Mouse (Mus musculus): ENCODE results near the gene Olfr651.
"Not testable (repeated sequence)": the region's sequence is repeated elsewhere in the genome, so short reads cannot be mapped to it uniquely, and the experiment has no call there.

Gene Olfr651

DNA sequence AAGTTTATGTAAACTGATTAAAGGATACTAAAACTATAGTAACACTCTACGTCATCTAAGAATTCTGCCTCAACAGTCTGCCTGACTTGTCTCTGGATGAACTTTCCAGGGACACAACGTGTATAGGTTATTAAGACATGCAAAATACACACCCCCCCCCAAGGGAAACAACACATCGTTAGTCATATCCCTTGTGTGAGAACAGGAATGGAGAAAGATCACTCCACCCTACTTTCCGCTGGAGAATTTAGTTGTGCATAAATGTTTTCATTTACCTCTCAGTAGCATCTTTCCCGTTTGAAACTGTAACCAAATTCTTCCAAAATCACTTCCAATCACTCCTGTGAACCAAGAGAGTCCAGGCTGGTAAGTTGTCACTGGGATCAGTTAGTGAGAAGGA, at the start of gene Olfr651:
Gene Olfr651 (plus strand): TSS at position 301 of the 400 bp plus-strand sequence.
- no peak for DNase-seq (ENCODE audit: low spot score in 2 of 2)

DNA sequence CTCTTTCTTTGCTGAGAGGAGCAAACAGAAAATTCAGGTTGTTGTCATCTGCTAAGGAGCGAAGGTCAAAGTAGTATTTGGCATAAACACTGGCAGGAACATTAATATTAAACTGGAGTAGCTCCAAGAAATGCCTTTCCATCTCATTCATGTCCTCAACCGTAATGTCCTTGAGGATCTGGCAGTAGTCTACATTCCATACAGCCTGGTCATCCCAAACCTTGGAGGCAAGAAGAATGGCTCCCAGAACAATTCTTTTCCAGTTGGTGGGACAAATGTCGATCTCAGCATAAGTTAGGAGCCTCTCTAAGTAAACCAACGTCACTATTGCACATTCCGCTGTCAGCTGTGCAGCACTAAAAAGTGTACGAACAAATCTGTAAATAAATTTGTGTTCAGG, 48.7 kb upstream of the Olfr651 start:
- not testable (repeated sequence) for DNase-seq (ENCODE audit: low spot score in 2 of 2)

DNA sequence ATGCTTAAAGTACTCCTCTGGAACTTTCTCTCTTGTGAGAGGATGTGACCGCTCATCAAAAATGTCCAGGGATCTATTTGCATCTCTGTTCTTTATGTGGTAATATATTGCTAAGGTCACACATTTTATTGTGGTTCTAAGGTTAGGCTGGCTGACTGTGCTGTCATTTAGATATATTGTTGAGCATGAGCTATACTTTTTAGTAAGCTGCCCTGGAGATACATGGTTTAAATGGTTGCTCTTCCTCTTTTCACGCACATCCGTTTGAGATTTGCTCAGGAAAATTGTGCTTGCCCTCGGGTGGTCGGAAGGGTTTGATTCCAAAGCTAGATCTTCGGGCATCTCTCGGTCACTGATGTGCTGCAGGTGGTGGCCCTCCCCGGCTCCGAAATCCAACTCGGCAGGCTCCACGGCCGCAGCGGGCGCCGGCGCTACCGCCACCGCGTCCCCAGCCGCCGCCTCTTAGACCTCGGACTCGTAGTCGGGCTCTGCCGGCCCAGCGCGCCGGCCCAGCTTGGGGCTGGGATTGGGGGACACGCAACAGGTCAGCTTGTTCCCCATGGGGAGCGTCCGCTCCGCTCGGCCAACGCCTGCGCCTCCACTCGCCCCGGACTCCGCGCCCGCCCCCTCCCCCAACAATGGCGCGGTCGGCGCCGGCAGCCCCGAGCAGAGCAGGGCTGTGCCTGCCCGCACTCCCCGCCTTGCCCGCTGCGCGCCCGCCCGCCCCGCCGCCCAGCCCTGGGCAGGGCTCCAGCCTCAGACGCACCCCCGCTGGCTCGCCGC, 48.2 kb upstream of the Olfr651 start:
- peak in 1 of 2 experiments; percentile 2 for DNase-seq (ENCODE audit: low spot score in 2 of 2)

DNA sequence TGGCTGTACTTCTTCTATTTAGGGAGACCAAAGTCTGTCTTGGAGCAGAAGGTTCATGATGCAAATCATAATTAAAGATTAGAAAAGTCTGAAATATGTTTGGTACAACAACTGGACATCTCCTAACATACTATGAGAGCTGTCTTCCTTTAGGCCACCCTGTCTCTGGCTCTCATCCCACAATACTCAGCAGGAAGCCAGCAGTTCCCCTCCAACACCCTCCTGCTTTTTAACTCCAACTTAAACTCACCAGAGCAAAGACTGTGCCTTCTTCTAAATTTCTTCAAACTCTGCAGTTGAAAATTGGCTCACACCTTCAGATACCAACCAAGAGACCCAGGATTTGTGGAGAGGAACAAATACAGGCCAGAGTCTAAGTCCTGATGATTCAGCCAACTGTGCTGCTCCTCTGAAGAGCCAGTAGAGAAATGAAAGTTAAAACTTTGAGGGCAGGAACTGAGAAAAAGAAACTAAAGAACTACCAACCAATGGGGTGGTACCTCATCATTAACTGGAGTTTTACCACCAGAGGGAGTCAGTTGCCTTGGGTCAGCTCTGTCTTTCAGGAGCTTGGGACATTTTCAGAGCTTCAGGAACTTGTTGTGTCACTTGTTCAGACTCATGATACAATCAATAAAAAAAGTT, 42.4 kb upstream of the Olfr651 start, which contains the start of gene Trim30d:
Gene Trim30d (minus strand): TSS at position 429 of the 645 bp plus-strand sequence.
- DNase-seq (ENCODE audit: low spot score in 2 of 2) = not testable (repeated sequence)

DNA sequence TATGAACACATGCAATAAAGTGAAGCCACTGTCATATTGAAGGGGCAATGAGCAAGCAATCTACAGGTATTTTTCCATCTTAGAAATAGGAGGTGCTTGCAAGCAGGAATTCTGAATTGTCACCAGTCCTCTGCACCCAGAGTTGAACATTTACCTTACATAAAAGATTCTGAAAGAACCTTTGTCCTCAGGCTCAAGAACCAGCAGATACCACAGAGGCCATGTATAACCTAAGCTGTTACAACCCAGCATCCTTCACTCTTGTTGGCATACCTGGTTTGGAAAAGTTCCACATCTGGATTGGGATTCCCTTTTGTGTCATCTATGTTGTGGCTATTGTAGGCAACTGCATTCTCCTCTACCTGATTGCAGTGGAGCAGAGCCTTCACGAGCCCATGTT, 2.8 kb downstream of the Olfr651 start:
- no peak for DNase-seq (ENCODE audit: low spot score in 2 of 2)

DNA sequence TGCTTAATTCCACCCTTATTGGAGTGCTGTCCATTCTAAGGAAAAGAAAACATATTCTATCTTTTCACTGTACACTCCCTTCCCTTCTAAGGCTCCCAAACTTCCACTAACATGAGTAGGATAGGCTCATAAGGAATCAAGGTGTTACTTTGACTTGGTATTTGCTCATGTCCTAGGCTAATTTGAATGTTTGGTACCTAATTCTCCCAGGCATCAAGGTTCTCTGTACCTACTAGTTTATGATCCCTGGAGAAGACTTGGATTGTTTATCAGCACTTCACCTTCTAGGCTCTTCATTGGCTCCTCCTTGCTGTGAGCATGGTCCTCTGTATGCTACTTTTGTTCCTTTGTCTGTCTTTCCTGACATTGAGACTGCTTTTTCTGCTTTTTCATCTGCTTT, 10.7 kb downstream of the Olfr651 start, which contains the start of gene Olfr652:
Gene Olfr652 (plus strand): TSS at position 301 of the 400 bp plus-strand sequence.
- DNase-seq (ENCODE audit: low spot score in 2 of 2) = no peak

DNA sequence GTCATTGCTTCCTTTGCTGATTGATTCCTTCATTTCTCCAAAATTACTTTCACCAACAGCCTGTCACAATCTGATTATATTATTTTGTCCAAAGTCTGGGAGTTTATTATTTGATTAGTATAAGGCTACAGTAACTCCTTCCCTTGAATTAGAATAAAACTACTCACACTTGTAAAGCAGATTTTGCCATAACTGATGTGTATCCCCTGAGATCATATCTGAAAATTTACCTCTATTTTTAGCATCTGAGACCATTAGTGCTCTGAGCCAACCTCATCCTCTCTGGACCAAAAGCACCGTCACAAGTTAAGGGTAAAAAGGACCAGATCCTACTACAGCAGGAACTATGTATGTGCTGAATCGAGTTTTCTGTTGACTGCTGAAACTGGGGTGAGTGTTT, 27.1 kb downstream of the Olfr651 start, which contains the start of gene Olfr653:
Gene Olfr653 (plus strand): TSS at position 301 of the 400 bp plus-strand sequence.
- DNase-seq (ENCODE audit: low spot score in 2 of 2) = no peak

DNA sequence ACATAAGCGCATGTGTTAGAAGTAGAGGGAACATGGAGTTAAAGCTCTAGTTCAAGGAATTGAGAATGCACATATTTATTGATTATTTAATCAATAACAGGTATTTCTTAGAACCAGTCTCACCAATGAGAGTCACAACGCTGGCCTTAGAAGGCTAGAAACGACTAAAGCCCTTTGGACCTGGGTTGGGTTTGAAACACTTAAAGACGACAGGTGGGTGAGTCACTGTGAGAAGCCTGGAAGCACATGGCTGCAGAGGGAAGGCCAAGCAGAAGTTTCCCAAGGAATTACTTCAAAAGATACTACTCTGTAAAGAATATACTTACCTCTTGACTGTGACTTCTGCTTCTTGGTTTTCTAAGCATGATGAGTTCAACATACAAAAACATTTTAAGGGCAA, 30.9 kb downstream of the Olfr651 start:
- no peak for DNase-seq (ENCODE audit: low spot score in 2 of 2)

DNA sequence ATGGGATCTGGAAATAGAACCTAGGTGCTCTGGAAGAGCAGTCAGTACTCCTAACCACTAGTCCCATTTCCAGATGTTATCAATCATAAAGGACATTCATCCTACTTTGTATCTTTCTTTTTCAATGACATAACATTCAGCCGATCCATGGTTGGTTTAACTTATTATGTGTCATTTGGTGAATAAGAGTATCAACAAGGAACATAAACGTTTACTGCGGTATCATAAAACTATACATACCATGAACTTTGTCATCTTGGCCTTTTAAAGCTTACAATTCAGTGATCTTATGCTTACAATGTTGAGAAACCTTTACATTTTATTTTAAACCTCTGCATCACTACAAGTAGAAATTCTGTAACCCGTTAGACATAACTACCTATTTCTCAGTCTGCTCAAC, 31.5 kb downstream of the Olfr651 start:
- DNase-seq (ENCODE audit: low spot score in 2 of 2) = no peak

DNA sequence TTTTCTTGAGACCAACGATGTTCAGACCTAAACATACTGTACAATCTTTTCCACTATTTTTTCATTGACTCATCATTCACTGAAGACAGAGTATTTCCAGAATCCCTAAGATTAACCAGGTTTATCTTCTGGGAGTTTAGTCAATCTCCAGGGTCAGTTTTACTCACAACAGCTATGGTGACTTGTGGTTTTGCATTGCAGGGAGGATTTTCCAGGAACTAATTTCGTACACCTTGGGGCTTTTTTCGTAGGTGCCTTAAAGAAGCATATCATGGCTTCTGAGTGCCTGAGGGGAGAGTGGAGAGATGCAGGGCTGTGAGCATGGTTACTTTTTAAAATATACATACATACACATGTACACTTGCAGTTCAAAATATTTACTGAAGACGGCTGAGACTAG, 36.8 kb downstream of the Olfr651 start, which contains the start of gene Olfr654:
Gene Olfr654 (plus strand): TSS at position 301 of the 400 bp plus-strand sequence.
- DNase-seq (ENCODE audit: low spot score in 2 of 2) = no peak

DNA sequence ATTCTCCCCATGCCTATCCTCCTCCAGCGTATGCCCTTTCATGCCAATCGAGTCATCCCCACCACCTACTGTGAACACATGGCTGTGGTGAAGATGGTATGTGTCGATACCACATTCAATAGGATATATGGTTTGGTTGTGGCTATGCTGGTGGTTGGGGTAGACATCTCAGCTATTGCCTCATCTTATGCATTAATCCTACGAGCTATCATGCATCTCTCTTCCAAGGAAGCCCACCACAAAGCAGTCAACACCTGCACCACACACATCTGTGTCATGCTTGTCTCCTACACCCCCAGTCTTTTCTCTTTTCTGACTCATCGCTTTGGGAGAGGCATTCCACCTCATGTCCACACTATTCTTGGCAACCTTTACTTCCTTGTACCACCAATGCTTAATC, 38.3 kb downstream of the Olfr651 start:
- DNase-seq (ENCODE audit: low spot score in 2 of 2) = no peak

DNA sequence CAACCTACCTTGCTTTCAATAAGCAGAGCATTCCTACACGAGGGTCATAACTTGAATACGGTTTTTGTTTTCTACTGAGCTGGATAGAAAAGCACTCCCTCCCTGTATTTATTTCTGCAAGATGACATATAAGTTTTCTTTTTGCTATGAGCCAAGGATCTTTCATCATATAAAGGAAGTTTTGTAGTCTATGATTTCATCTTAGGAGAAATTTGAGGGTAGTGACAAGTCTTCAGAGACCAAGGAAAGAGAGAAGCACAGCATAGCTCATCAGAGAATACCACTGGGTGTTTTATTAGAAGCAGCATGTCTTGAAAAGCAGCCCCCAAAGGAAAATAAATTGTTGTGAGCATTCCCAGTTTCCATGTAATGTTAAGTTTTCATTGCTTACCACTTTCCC, 51.7 kb downstream of the Olfr651 start, which contains the start of gene Olfr655:
Gene Olfr655 (minus strand): TSS at position 101 of the 400 bp plus-strand sequence.
- DNase-seq (ENCODE audit: low spot score in 2 of 2) = no peak

DNA sequence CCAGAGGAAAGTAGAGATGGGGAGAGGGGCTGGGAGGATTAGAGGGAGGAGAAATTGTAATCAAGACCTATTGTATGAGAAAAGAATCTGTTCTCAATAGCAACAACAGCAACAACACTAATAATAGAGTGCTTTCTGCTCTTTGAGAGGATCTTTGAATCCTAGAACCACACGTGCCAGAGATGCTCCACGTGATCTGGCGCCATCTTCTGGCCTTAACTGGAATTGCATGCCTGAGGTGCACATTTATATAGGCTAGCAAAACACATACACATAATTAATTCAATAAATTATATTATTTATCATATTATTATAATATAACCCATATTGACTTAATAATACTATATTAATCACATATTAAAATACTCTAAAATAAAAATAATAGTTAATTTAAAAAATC, 53.2 kb downstream of the Olfr651 start:
- DNase-seq (ENCODE audit: low spot score in 2 of 2) = peak in 1 of 2 experiments; percentile 10
